7 mouse cellular contexts compared by ENCODE assay signal in the genomic region with DNA sequence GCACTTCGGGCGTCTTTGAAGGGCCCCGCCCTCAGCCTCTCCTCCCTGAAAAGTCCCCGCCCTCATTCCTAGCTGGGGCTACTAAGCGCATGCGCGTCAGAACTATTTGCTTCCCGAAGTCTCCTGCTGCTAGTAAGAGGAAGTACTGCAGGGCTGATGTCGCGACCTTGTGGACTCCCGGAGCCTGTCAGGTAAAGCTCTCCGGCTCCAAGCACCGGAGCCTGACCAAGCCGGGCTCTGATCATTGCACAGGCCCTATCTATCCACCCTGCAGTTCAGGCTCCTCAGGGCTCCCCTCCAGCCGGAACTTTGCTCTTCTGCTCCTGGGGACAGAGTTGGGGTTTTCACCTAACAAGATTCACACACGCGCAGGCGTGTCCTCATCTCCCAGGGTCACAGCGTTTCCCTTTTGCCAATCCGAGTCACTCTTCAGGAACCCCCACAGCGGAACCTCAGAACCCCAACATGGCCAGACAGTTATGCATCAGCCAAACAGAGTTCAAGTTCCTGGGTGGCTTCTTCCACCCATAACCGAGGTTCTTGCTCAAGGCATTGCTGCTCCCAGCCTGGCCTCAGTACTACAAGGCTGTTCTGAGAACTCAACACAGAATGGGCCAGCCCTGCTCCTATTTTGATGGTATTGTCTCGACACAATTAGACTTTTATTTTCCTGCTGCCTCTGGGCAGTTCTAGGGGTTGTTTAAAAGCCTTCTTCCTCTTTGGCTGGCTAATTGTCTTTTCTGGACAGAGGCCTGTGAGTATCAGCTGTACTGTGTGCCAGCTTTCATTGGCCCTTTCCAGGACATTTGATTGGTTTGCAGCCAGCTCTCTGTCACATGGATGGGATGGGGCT. TPM values are rescaled to one million over a fixed set of nuclear protein-coding genes. Genes with fewer than 3 reads are reported as not detected.
DNase-seq lines count a peak whose midpoint lies in the region; ATAC-seq and TF ChIP-seq lines count a peak whose summit lies in the region.

A gene (plus strand): TSS at position 48 of the 853 bp plus-strand sequence.

- H3K4me3 ChIP-seq in bone marrow, adult 2 months (replicated peaks; ENCODE audit: control insufficient read depth, low read depth, low read length): peak within 1 kb of the TSS; percentile 73
- H3K4me3 ChIP-seq in embryonic facial prominence, embryonic 14.5 days (ENCODE audit: low read depth, low read length): peak within 1 kb of the TSS; percentile 59
- H3K4me3 ChIP-seq in limb, embryonic 10.5 days: peak within 1 kb of the TSS; percentile 62
- peak within 1 kb of the TSS; percentile 46 for H3K4me3 ChIP-seq in midbrain, embryonic 12.5 days
- H3K4me3 ChIP-seq in small intestine, adult 2 months (ENCODE audit: low read depth, low read length): peak within 1 kb of the TSS; percentile 81

- peaks cover 1% of the 10 kb centered on the region for H3K4me1 ChIP-seq in bone marrow, adult 2 months (ENCODE audit: control insufficient read depth, insufficient read depth, low read length)
- peaks cover 5% of the 10 kb centered on the region; the same call in 1 of the 2 replicates for H3K4me1 ChIP-seq in embryonic facial prominence, embryonic 14.5 days (ENCODE audit: control insufficient read depth, insufficient read depth, low read length)
- H3K4me1 ChIP-seq in limb, embryonic 10.5 days: peaks cover 11% of the 10 kb centered on the region
- H3K4me1 ChIP-seq in midbrain, embryonic 12.5 days: peaks cover 9% of the 10 kb centered on the region
- H3K4me1 ChIP-seq in small intestine, adult 2 months (ENCODE audit: control insufficient read depth, insufficient read depth, insufficient read length, low read length): peaks cover 24% of the 10 kb centered on the region; the same call in 1 of the 2 replicates

- no peaks in the 10 kb centered on the region for H3K9me3 ChIP-seq in embryonic facial prominence, embryonic 14.5 days (ENCODE audit: control insufficient read depth, low read length)
- no peaks in the 10 kb centered on the region for H3K9me3 ChIP-seq in limb, embryonic 10.5 days (replicated peaks)
- H3K9me3 ChIP-seq in midbrain, embryonic 12.5 days: no peaks in the 10 kb centered on the region

- no peak for TF ChIP-seq CTCF in bone marrow, adult 2 months (IDR thresholded peaks at IDR 0.05; ENCODE audit: control insufficient read depth, insufficient read depth, low read length)
- no peak for TF ChIP-seq CTCF in small intestine, adult 2 months (IDR thresholded peaks at IDR 0.05; ENCODE audit: extremely low read depth, insufficient read length, insufficient replicate concordance, low read depth, low read length)

- peak; percentile 46; the same call in 1 of the 2 replicates for TF ChIP-seq POLR2A in bone marrow, adult 2 months (IDR thresholded peaks at IDR 0.05; ENCODE audit: borderline replicate concordance, control insufficient read depth, low read depth, low read length)
- TF ChIP-seq POLR2A in small intestine, adult 2 months (IDR thresholded peaks at IDR 0.05; ENCODE audit: low read depth, low read length): peak; percentile 94

- under 1% methylated on average over 23 of the region's 23 CpGs for WGBS in bone marrow, adult 2 months
- WGBS in embryonic facial prominence, embryonic 14.5 days: under 1% methylated on average over 23 of the region's 23 CpGs
- WGBS in limb, embryonic 10.5 days: 4% methylated on average over 23 of the region's 23 CpGs
- WGBS in midbrain, embryonic 12.5 days: 6% methylated on average over 23 of the region's 23 CpGs
- under 1% methylated on average over 23 of the region's 23 CpGs for WGBS in small intestine, adult 2 months

- H3K27me3 ChIP-seq in embryonic facial prominence, embryonic 14.5 days (replicated peaks; ENCODE audit: control insufficient read depth, insufficient read depth, low read length): no peaks in the 10 kb centered on the region
- no peaks in the 10 kb centered on the region for H3K27me3 ChIP-seq in limb, embryonic 10.5 days (ENCODE audit: low read depth, poor library complexity, severe bottlenecking)
- no peaks in the 10 kb centered on the region for H3K27me3 ChIP-seq in midbrain, embryonic 12.5 days
- no peaks in the 10 kb centered on the region for H3K27me3 ChIP-seq in small intestine, adult 2 months (ENCODE audit: control insufficient read depth, insufficient read depth, low read length)

- peak within 1 kb of the TSS; percentile 74 for H3K9ac ChIP-seq in embryonic facial prominence, embryonic 14.5 days (ENCODE audit: low read depth, low read length)
- peak within 1 kb of the TSS; percentile 45 for H3K9ac ChIP-seq in midbrain, embryonic 12.5 days (replicated peaks)

- H3K4me2 ChIP-seq in embryonic facial prominence, embryonic 14.5 days (ENCODE audit: low read depth, low read length): peak within 1 kb of the TSS; percentile 79
- peak within 1 kb of the TSS; percentile 77 for H3K4me2 ChIP-seq in midbrain, embryonic 12.5 days (replicated peaks)

- H3K36me3 ChIP-seq in embryonic facial prominence, embryonic 14.5 days (ENCODE audit: control insufficient read depth, insufficient read depth, low read length): no peaks in the 10 kb centered on the region
- H3K36me3 ChIP-seq in limb, embryonic 10.5 days: no peaks in the 10 kb centered on the region
- no peaks in the 10 kb centered on the region for H3K36me3 ChIP-seq in midbrain, embryonic 12.5 days
- H3K36me3 ChIP-seq in small intestine, adult 2 months (ENCODE audit: control insufficient read depth, insufficient read depth, low read length): peaks cover 3% of the 10 kb centered on the region; the same call in 1 of the 2 replicates

- DNase-seq in embryonic facial prominence, embryonic 14.5 days (ENCODE audit: low spot score): peak; percentile 97
- DNase-seq in heart, adult 18-20 months: peak; percentile 92 to 96
- peak; percentile 93 for DNase-seq in kidney, adult 18-20 months
- peak; percentile 88 for DNase-seq in limb, embryonic 10.5 days (ENCODE audit: low spot score)

- peak within 1 kb of the TSS; percentile 87 for H3K27ac ChIP-seq in bone marrow, adult 2 months (ENCODE audit: control insufficient read depth, insufficient read depth, low read depth, low read length, poor library complexity)
- peak within 1 kb of the TSS; percentile 65 for H3K27ac ChIP-seq in embryonic facial prominence, embryonic 14.5 days (replicated peaks; ENCODE audit: low read depth, low read length)
- peak within 1 kb of the TSS; percentile 84 for H3K27ac ChIP-seq in limb, embryonic 10.5 days
- 0 out of 2 replicates have a peak within 1 kb of the TSS, but pooled peaks have one; percentile 3 for H3K27ac ChIP-seq in midbrain, embryonic 12.5 days (replicated peaks)
- peak within 1 kb of the TSS; percentile 91 for H3K27ac ChIP-seq in small intestine, adult 2 months (ENCODE audit: insufficient read depth, low read depth, low read length)

- ATAC-seq in embryonic facial prominence, embryonic 14.5 days (ENCODE audit: low read depth): peak; percentile 94
- ATAC-seq in midbrain, embryonic 12.5 days (ENCODE audit: low FRiP score, low read depth): peak; percentile 86

RNA-seq across cellular contexts. Expression of the gene that starts here (rescaled TPM):
- 6.1 and 17.3 TPM in 2 replicates for polyA plus RNA-seq in bone marrow, adult 2 months (2011; ENCODE audit: insufficient read depth, insufficient read length, low replicate concordance, missing spikeins)
- polyA plus RNA-seq in embryonic facial prominence, embryonic 14.5 days (2014; fragmentation: Nextera tagmentation; extraction: Ambion mirVana): 12.0 and 15.1 TPM in 2 replicates
- total RNA-seq in heart, adult 18-20 months (2021): 10 to 100 TPM; 95.8 to 98.7 TPM
- 6.9 and 9.8 TPM in 2 replicates for polyA plus RNA-seq in limb, embryonic 10.5 days (2016; fragmentation: Nextera tagmentation; extraction: Ambion mirVana)
- 8.5 and 10.1 TPM in 2 replicates for polyA plus RNA-seq in midbrain, embryonic 12.5 days (2016; fragmentation: Nextera tagmentation; extraction: Ambion mirVana)
- polyA plus RNA-seq in small intestine, adult 2 months (2012; rRNA removed): 4.9 and 5.6 TPM in 2 replicates

Comparison
In these comparisons a context has a peak if more than half of its experiments do, and no peak if none do; other contexts are left out.
1. Peak in every context shown above with its lines: DNase-seq, ATAC-seq, H3K4me3 ChIP-seq and H3K27ac ChIP-seq.
2. H3K27ac ChIP-seq: peak in every context shown above with its lines; median percentile 91 in small intestine, adult 2 months; 87 in bone marrow, adult 2 months; 84 in limb, embryonic 10.5 days; 65 in embryonic facial prominence, embryonic 14.5 days; 3 in midbrain, embryonic 12.5 days.